Mouse (Mus musculus): ENCODE measurements around the gene Glrx2. TPM values are rescaled to one million over a fixed set of nuclear protein-coding genes. Genes with fewer than 3 reads are reported as not detected.

Glrx2 gene
- 17.3 and 22.2 TPM in 2 replicates for polyA plus RNA-seq (2012; rRNA removed)

GRCm38 (mm10) chr1:143716038-143716437 is at the start of gene Glrx2:
Glrx2 (plus strand) TSS chr1:143716338.

GRCm38 (mm10) chr1:143702741-143703262 is 13.3 kb upstream of the Glrx2 start, which contains the start of gene Cdc73:
Cdc73 (minus strand) TSS chr1:143702893.

DNA sequence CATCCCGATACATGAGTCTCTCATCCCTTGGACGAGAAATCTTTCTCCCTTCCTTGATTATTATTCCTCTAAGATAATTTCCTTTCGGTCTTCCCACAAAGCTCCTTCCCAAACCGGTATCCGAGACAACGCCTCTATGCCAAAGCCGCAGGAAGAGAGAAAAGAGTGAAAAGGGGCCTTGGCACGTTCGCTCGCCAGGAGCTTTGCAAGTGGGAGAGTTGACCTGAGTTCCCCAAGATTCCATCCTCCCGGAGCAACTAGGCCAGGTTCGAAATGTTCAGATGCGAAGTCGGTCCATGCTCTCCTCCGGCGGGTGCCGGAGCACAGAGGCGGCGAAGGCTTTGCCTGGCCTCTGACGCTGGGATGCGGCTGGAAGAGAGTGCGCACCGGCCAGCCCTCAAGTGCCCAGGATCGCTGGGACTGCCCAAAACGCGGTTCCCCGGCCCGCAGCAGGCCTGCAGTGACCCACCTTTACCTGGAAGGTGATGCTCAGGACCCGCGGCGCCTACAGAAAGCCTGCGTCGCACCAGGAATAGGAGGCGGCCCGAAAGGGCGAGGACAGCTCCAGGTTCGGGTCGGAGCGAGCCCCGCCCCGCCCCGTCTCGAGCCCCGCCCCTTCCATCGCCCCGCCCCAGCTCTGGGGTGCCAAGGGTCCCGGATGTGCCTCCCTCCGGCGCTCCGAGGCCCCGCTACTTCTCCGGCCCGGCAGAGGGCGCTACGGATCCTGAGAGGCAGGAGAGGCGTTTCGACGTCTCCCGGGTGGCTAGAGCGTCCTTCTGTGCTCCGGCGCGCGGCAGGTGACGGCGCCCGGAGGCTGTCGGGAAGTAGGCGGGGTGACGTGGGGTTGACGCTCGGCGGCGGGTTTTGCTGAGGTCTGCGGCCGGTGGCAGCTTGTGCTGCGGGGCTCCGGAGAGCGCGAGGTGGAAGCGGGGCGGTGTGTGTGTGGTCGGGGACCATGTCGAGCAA is 60.6 kb downstream of the Glrx2 start, which contains the start of the genes Trove2 and Uchl5:
Gene Trove2 (minus strand): TSS at position 623 of the 966 bp plus-strand sequence.
Gene Uchl5 (plus strand): TSS at position 827 of the 966 bp plus-strand sequence.

Other genes starting within 250 kb of the Glrx2 start
- 0.13 and 0.25 TPM in 2 replicates for gene B3galt2, start 75.7 kb upstream of the Glrx2 start, polyA plus RNA-seq (2012; rRNA removed)
- gene Cdc73, start 13.4 kb upstream of the Glrx2 start, polyA plus RNA-seq (2012; rRNA removed) = 0.36 and 0.79 TPM in 2 replicates
- 0.67 and 0.68 TPM in 2 replicates for gene Trove2, start 60.7 kb downstream of the Glrx2 start, polyA plus RNA-seq (2012; rRNA removed)
- 2.7 TPM in 2 replicates for gene Uchl5, start 60.9 kb downstream of the Glrx2 start, polyA plus RNA-seq (2012; rRNA removed)